Mouse (Mus musculus): Measurements from ENCODE around the gene Wdr18. TPM values are rescaled to one million over a fixed set of nuclear protein-coding genes. Genes with fewer than 3 reads are reported as not detected.

The Wdr18 gene
- polyA plus RNA-seq, 1 experiment from 2014 or later = 94.8 TPM

GRCm38 (mm10) chr10:79940749-79941148 is 19.2 kb upstream of the Wdr18 start:
- Histone ChIP-seq H3K9ac (no peak overlapping the region), H3K36me3 (peaks cover 18% of the 10 kb centered on the region), H3K4me3 (replicated peaks) (no peak overlapping the region), H3K27me3 (replicated peaks) (no peaks in the 10 kb centered on the region), H3K27ac (peak overlapping the region; percentile 11; the same call in 1 of the 2 replicates), H3K4me2 (replicated peaks) (no peak overlapping the region), H3K4me1 (replicated peaks) (peaks cover 41% of the 10 kb centered on the region), H3K9me3 (no peaks in the 10 kb centered on the region)
- no peak for ATAC-seq
- WGBS = 64% methylated on average over 7 of the region's 7 CpGs

GRCm38 (mm10) chr10:79942988-79943387 is 17.0 kb upstream of the Wdr18 start:
- 63% methylated on average over 1 of the region's 1 CpGs for WGBS
- Histone ChIP-seq H3K36me3 (peaks cover 12% of the 10 kb centered on the region; the same call in 1 of the 2 replicates), H3K9me3 (no peaks in the 10 kb centered on the region), H3K4me3 (replicated peaks) (no peak overlapping the region), H3K9ac (0 out of 2 replicates have a peak overlapping the region, but pooled peaks have one; percentile 15), H3K4me1 (replicated peaks) (peaks cover 41% of the 10 kb centered on the region), H3K27me3 (replicated peaks) (no peaks in the 10 kb centered on the region), H3K4me2 (replicated peaks) (no peak overlapping the region; the same call in 1 of the 2 replicates), H3K27ac (peak overlapping the region; percentile 92)
- ATAC-seq = peak; percentile 0; the same call in 1 of the 2 replicates

- peak overlapping the region; percentile 92 for H3K27ac ChIP-seq
- 40% methylated on average over 9 of the region's 9 CpGs for WGBS
- no peaks in the 10 kb centered on the region for H3K27me3 ChIP-seq (replicated peaks)
- 0 out of 2 replicates have a peak, but pooled peaks cover 10% of the 10 kb centered on the region for H3K36me3 ChIP-seq
- no peaks in the 10 kb centered on the region for H3K9me3 ChIP-seq
- H3K4me3 ChIP-seq (replicated peaks) = no peak overlapping the region
- peak; percentile 85 for ATAC-seq
- peaks cover 37% of the 10 kb centered on the region for H3K4me1 ChIP-seq (replicated peaks)
- H3K9ac ChIP-seq = no peak overlapping the region
- peak overlapping the region; percentile 49 for H3K4me2 ChIP-seq (replicated peaks)
These were observed 16.5 kb upstream of the Wdr18 start for GRCm38 (mm10) chr10:79943471-79943901.

GRCm38 (mm10) chr10:79945507-79946234 is 14.3 kb upstream of the Wdr18 start:
- Histone ChIP-seq H3K27ac (peak overlapping the region; percentile 92), H3K4me2 (replicated peaks) (peak overlapping the region; percentile 49), H3K36me3 (peaks cover 27% of the 10 kb centered on the region), H3K4me3 (replicated peaks) (peak overlapping the region; percentile 22; the same call in 1 of the 2 replicates), H3K4me1 (replicated peaks) (peaks cover 36% of the 10 kb centered on the region), H3K27me3 (replicated peaks) (no peaks in the 10 kb centered on the region), H3K9me3 (no peaks in the 10 kb centered on the region), H3K9ac (peak overlapping the region; percentile 36)
- WGBS = 25% methylated on average over 16 of the region's 16 CpGs
- ATAC-seq = peak; percentile 26; the same call in 1 of the 2 replicates

GRCm38 (mm10) chr10:79946752-79947322 is 13.1 kb upstream of the Wdr18 start:
- H3K36me3 ChIP-seq = peaks cover 35% of the 10 kb centered on the region
- peak; percentile 56 for ATAC-seq
- H3K4me2 ChIP-seq (replicated peaks) = peak overlapping the region; percentile 49
- peak overlapping the region; percentile 31; the same call in 1 of the 2 replicates for H3K9ac ChIP-seq
- H3K4me3 ChIP-seq (replicated peaks) = peak overlapping the region; percentile 22
- peaks cover 36% of the 10 kb centered on the region for H3K4me1 ChIP-seq (replicated peaks)
- no peaks in the 10 kb centered on the region for H3K9me3 ChIP-seq
- no peaks in the 10 kb centered on the region for H3K27me3 ChIP-seq (replicated peaks)
- WGBS = 8% methylated on average over 7 of the region's 7 CpGs
- H3K27ac ChIP-seq = peak overlapping the region; percentile 92

GRCm38 (mm10) chr10:79947502-79947901 is 12.4 kb upstream of the Wdr18 start:
- 63% methylated on average over 6 of the region's 6 CpGs for WGBS
- H3K4me1 ChIP-seq (replicated peaks) = peaks cover 36% of the 10 kb centered on the region
- H3K4me3 ChIP-seq (replicated peaks) = peak overlapping the region; percentile 22; the same call in 1 of the 2 replicates
- 0 out of 2 replicates have a peak overlapping the region, but pooled peaks have one; percentile 31 for H3K9ac ChIP-seq
- no peaks in the 10 kb centered on the region for H3K9me3 ChIP-seq
- peak overlapping the region; percentile 49 for H3K4me2 ChIP-seq (replicated peaks)
- ATAC-seq = no peak
- peak overlapping the region; percentile 92 for H3K27ac ChIP-seq
- H3K36me3 ChIP-seq = peaks cover 32% of the 10 kb centered on the region
- H3K27me3 ChIP-seq (replicated peaks) = no peaks in the 10 kb centered on the region

GRCm38 (mm10) chr10:79949873-79950272 is 10.1 kb upstream of the Wdr18 start:
- no peaks in the 10 kb centered on the region for H3K9me3 ChIP-seq
- H3K27me3 ChIP-seq (replicated peaks) = no peaks in the 10 kb centered on the region
- H3K4me2 ChIP-seq (replicated peaks) = no peak overlapping the region
- 63% methylated on average over 4 of the region's 4 CpGs for WGBS
- peaks cover 34% of the 10 kb centered on the region for H3K36me3 ChIP-seq
- no peak overlapping the region for H3K4me3 ChIP-seq (replicated peaks)
- no peak overlapping the region for H3K27ac ChIP-seq
- peaks cover 30% of the 10 kb centered on the region for H3K4me1 ChIP-seq (replicated peaks)
- H3K9ac ChIP-seq = no peak overlapping the region
- no peak for ATAC-seq

GRCm38 (mm10) chr10:79950661-79951060 is 9.3 kb upstream of the Wdr18 start:
- H3K4me1 ChIP-seq (replicated peaks) = peaks cover 22% of the 10 kb centered on the region
- no peak for ATAC-seq
- no peak overlapping the region for H3K27ac ChIP-seq
- H3K4me3 ChIP-seq (replicated peaks) = no peak overlapping the region
- H3K9ac ChIP-seq = no peak overlapping the region
- no peaks in the 10 kb centered on the region for H3K27me3 ChIP-seq (replicated peaks)
- H3K4me2 ChIP-seq (replicated peaks) = no peak overlapping the region
- peaks cover 34% of the 10 kb centered on the region for H3K36me3 ChIP-seq
- H3K9me3 ChIP-seq = no peaks in the 10 kb centered on the region
- 82% methylated on average over 18 of the region's 18 CpGs for WGBS

GRCm38 (mm10) chr10:79953946-79954345 is 6.0 kb upstream of the Wdr18 start:
- no peaks in the 10 kb centered on the region for H3K9me3 ChIP-seq
- no peaks in the 10 kb centered on the region for H3K27me3 ChIP-seq (replicated peaks)
- H3K27ac ChIP-seq = no peak overlapping the region
- no peak for ATAC-seq
- WGBS = 85% methylated on average over 6 of the region's 6 CpGs
- H3K4me1 ChIP-seq (replicated peaks) = 0 out of 2 replicates have a peak, but pooled peaks cover 7% of the 10 kb centered on the region
- H3K4me3 ChIP-seq (replicated peaks) = no peak overlapping the region
- no peak overlapping the region for H3K9ac ChIP-seq
- H3K36me3 ChIP-seq = peaks cover 26% of the 10 kb centered on the region
- no peak overlapping the region for H3K4me2 ChIP-seq (replicated peaks)

GRCm38 (mm10) chr10:79955691-79956090 is 4.3 kb upstream of the Wdr18 start:
- H3K36me3 ChIP-seq = peaks cover 13% of the 10 kb centered on the region
- no peak for ATAC-seq
- 74% methylated on average over 9 of the region's 9 CpGs for WGBS
- no peak overlapping the region for H3K4me2 ChIP-seq (replicated peaks)
- H3K4me3 ChIP-seq (replicated peaks) = no peak overlapping the region
- H3K9ac ChIP-seq = 0 out of 2 replicates have a peak overlapping the region, but pooled peaks have one; percentile 17
- H3K4me1 ChIP-seq (replicated peaks) = 0 out of 2 replicates have a peak, but pooled peaks cover 8% of the 10 kb centered on the region
- no peaks in the 10 kb centered on the region for H3K27me3 ChIP-seq (replicated peaks)
- no peaks in the 10 kb centered on the region for H3K9me3 ChIP-seq
- 0 out of 2 replicates have a peak overlapping the region, but pooled peaks have one; percentile 9 for H3K27ac ChIP-seq

GRCm38 (mm10) chr10:79956643-79957154 is 3.3 kb upstream of the Wdr18 start:
- ATAC-seq = no peak
- peaks cover 3% of the 10 kb centered on the region for H3K36me3 ChIP-seq
- peaks cover 14% of the 10 kb centered on the region; the same call in 1 of the 2 replicates for H3K4me1 ChIP-seq (replicated peaks)
- no peak overlapping the region for H3K4me3 ChIP-seq (replicated peaks)
- H3K9ac ChIP-seq = no peak overlapping the region
- WGBS = 32% methylated on average over 4 of the region's 4 CpGs
- H3K27ac ChIP-seq = no peak overlapping the region
- H3K4me2 ChIP-seq (replicated peaks) = no peak overlapping the region
- H3K27me3 ChIP-seq (replicated peaks) = no peaks in the 10 kb centered on the region
- no peaks in the 10 kb centered on the region for H3K9me3 ChIP-seq

All from intestine, embryonic 15.5 days (tissue).